Mouse (Mus musculus) small intestine, adult 2 months (tissue): ENCODE results near the gene Ncoa1.

Source experiments
- CTCF ChIP-seq: fragments of 200-500 bp; IDR thresholded peaks from 2 replicates; pipeline ENCODE4 v1.5.1; 2012; ENCODE audit warnings: low read depth, mild to moderate bottlenecking, control low read depth, inconsistent platforms, low read length, moderate library complexity, mixed read lengths; ENCODE audit not compliant: insufficient replicate concordance, insufficient read length; ENCODE audit errors: extremely low read depth
- POLR2A ChIP-seq: fragments of 200-500 bp; IDR thresholded peaks from 2 replicates; pipeline ENCODE4 v1.6.1; 2012; ENCODE audit warnings: low read depth, mild to moderate bottlenecking, control low read depth, inconsistent platforms, low read length, moderate library complexity

GRCm38 (mm10) chr12:4359475-4359874 is 117.5 kb downstream of the Ncoa1 start:
- TF ChIP-seq CTCF (no peak), POLR2A (no peak)
